Mouse (Mus musculus) hematopoietic stem cell, adult 5-6 weeks (primary cell): ENCODE data around the gene Ptprf. TPM values are rescaled to one million over a fixed set of nuclear protein-coding genes. Genes with fewer than 3 reads are reported as not detected.

Experiments used
- ATAC-seq, 2 experiments: fragments of 125-278 bp in 1 of 2; replicated peaks in 1 of 2; 2 replicates each; pipeline ENCODE4 v1.8.0; 2016 to 2017; ENCODE audit warnings: inconsistent platforms in 2 of 2, mild to moderate bottlenecking in 2 of 2, moderate number of reproducible peaks in 2 of 2, low read depth in 1 of 2, moderate TSS enrichment in 1 of 2; ENCODE audit not compliant: low FRiP score in 2 of 2, poor library complexity in 2 of 2, severe bottlenecking in 2 of 2, insufficient read depth in 1 of 2, low TSS enrichment in 1 of 2
- total RNA-seq: library from RNA; stranded (forward); fragments of 172-1452, 232-1000 nt; gene quantifications from 2 replicates; pipeline ENCODE4 v1.2.3, GENCODE M21; 2017

Gene Ptprf
- total RNA-seq, 1 experiment from 2014 or later: 0.60 TPM

DNA sequence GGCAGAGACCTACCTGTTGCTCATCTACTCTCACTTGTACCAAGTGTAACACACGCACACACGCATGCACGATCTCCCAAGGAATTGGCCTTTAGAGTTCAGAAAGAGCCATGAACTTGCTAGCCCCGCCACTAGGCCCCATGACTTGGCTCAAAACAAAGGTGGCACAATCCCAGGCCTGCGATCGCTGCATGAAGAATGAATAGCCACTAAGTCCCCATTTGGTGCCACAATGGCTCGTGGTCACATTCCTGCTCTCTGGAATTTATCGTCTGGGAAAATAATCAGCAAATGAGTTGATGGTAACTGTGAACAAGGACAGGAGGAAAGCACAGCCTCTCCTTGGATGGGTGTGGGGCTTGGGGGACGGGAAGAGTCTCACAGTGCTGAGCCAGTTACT is 54.3 kb downstream of the Ptprf start:
- no peak for ATAC-seq

DNA sequence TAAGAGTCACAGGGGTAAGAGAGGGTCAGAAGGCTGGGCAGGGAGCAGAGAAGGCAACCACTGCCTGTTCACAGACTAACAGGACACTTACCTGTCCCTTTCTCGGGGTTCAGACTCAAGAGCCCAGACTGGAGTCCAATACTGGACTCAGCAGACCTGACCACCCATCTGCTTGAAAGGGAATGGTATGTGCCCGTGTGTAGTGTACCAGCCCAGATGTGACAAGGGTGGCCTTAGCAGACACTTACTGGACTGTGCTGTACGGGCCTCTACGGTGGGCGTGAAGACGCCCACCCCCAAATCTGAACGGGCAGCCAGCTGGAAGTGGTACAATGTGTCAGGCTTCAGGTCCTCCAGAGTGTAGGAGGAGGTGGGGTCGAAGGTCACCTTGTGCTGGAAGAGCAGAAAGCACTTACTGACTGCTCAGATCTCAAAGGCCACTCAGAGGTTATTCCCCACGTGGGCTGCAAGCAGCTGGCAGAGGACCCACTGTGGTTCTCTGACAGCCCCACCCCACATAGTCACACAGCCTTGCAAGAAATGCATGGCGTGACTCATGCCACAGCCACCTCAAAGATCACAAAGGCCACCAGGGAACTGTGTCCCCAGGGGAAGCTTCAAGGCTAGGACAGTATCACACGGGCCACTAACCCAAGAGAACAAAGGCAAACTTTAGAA is 56.4 kb downstream of the Ptprf start:
- ATAC-seq: no peak

DNA sequence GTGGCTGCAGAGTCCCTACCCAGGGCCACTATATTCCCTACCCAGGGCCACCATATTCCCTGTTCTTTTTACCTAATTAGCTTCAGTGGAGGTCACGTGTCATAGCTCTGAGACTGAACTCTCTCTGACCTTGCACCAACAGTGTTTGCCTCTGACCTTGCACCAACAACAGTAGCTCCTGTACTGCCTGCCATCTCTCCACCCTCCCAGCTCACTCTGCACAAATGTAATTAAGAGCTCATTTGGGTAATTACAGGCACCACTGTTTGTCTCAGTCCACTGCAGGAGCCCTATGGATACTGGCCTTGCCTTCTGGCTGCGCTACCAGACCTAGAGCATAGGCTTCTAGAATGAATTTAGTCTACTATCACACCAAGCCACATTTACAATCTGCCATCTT is 57.3 kb downstream of the Ptprf start:
- ATAC-seq: no peak

DNA sequence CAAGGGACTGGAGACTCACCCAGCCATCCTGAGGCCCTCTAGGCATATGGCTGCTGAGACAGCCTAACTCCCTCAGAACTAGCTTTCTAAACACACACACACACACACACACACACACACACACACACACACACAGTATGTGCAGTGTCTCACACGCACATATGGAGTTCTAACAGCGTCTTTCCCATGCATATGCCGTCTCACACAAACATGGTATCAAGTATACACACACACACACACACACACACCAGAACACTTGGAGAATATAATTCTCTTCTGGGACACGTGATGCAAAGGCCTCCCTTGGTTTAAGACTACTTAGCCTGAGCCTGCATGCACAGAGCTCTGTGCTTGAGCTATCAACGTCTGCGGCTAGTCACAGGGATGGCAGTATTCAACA is 59.3 kb downstream of the Ptprf start:
- no peak for ATAC-seq

DNA sequence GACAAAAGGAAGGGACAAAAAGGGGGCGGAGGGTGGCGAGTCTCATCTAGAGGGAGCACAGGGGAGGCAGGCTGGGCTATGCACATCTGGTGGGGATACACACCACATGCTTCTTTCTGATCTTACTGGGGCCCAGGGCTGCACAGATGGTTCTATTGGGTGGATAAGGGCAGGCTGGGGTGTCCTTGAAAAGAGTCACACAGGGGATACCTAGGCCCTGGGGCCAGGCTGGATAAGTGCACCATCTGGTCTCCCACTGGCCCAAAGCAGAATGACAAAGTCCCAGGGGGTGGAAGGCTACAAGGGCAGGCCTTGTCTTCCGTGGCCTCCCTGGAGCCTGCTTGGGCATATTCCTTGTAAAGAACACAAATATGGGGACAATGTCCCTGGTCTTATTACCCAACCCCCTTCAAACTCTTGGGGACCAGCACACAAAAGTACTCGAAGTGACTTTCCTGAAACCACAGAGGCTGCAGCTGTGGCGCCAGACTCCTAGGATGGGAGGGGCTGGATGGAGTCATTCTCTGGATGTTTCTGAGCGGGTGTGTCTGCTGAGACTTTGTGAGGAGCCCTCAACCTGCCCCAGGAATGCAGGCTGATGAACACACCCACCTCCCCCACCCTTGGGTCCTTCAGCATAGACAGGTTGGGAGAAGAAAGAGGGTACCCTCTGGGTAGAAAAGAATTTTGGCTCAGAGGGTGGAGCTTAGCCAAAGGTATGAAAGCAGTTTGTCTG is 62.0 kb downstream of the Ptprf start:
- ATAC-seq: no peak

DNA sequence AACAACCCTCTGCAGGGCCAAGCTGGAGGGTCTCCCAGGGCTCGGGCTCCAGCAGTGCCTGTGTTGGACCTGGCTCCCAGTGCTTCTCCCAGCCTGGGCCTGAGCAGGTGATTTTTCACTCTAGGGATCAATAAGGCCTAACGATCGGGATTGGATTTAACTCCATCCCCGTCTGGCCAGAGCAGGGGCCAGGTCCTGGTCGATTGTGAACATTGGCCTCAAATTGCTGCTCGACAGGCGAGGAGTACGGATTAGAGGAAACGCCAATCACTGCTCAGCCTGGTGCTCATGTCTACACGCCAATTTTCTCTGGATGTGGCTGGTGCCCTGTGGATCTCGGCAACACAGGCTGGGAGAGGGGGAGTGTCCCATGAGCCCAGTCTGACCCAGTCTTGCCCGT is 63.8 kb downstream of the Ptprf start:
- no peak for ATAC-seq

DNA sequence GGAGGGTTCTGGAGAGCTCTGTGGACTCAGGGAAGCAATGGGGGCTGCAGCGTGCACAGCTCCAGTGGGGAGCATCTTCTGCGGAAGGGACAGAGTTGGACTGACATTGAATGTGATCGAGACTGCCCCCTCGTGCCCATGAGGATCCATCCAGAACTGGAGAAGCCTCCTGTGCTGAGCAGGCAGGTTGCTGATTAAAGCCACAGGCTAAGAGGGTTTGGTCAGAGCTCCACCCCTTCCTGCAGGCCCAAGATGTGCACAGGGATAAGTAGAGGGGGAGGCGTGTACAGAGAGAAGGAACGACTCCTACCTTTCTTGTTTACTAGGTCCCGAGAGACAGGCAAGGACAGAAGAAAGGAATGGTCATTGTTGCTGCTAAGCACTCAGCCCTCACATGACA is 69.9 kb downstream of the Ptprf start:
- no peak for ATAC-seq

DNA sequence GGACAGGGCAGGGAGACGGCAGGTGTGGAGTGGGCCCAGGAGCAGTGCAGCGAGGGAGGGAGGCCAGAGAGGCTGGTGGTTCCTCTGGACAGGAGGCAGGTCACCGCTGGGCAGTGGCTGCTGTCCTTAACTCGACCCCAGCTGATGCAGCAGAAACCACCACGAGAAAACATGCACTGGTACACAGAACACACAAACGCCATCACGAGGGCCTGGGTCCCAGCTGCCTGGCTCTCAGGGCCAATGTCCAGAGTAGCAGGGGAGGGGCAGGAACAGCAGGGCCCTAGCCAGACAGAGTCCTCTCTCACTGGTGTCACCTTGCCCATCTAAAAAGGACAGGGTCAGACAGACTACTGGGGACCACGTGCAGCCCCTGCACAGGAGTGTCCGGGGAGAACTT is 70.4 kb downstream of the Ptprf start:
- ATAC-seq: no peak

DNA sequence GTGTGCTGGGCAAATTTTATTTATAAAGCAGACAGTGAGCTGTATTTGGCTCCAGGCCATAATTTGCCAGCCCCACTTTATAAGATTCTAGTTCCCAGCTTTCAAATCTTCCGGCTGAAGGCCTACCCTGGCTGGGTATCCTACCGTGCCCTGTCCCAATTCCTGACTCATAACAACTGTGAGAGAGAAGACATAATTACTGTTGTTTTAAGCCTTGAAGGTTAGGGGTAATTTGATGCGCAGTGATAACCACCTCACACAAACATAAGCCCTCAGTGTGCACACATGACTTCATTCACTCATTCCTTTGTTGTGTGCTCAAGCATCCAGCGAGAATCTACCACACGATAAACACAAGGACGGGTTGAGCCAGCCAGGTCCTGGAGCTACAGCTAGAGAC is 71.7 kb downstream of the Ptprf start:
- ATAC-seq: no peak

DNA sequence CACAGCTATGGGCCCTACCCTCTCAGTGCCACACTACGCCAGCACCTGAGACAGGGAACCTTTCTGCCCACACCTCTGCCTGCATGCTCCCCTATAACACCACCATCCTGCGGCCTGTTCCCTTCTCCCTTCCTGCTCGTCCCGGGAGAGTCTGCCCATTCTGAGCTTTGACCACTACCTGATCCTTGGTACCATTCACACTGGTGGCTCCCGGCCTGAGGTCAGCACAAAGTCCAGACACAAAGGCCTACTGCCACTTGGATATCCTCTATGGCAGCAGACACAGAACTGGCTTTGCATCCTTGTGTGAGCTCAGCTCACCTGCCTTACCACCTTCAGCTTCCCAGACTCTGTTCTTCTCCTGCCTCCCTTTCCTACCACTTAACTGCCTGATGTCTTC is 72.7 kb downstream of the Ptprf start:
- ATAC-seq: no peak

DNA sequence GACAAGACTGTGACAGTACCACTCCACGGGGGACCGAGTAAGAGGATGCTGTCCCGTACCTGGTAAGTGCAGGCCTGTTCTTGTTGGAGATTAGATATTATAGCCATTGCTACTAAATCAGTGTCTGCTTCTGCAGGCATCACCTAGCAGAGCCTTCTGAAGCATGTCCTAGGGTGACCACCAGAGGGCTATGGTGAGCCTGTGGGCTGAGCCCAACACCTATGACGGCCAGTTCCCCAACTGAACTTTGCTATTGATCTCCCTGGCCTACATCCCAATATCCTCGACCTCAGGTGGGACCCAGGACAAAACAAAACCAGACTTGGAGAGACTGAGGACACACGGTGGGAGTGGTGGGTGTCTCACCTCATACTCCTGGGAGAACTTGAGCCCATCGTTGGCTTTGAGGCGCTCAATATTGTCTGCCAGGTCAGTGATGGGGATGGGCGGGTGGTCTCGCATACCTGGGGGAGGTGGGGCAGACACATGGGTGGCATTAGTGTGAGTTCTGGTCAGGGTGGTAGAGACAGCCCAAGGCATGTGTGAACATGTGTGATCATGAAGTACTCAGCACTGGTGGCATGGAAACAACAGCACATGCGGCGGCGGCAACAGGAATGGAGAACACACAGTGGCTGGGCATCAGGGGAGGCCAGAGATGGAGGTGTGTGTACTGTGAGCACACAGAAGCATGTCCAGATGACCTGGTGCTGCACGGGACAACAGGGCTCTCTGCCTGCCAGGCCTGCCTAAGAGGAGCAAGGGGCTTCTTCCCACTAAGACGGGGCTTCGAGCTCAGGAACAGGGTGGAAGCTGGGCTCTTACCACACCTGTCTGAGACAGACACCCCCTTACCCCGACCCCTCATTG is 74.2 kb downstream of the Ptprf start:
- ATAC-seq: peak; percentile 73 to 77

DNA sequence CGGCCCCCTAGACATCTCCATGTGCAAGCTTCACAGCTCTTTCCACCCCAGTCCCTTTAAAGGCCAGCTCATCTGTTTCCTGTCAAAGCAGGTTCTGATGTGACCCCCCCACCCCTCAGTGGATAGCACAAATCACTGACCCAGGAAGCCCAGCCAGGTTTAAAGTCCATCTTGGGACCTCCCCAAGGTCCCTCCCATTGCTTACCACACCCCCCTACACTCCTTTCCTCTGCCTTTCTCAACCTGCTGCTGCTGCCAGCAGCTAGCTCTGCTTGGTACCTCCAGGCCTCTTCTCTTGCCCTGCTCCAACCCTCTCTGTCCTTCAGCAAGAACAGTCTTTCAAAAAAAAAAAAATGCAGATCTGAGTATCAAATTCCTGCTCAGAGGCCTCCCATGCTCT is 76.3 kb downstream of the Ptprf start:
- ATAC-seq: no peak

DNA sequence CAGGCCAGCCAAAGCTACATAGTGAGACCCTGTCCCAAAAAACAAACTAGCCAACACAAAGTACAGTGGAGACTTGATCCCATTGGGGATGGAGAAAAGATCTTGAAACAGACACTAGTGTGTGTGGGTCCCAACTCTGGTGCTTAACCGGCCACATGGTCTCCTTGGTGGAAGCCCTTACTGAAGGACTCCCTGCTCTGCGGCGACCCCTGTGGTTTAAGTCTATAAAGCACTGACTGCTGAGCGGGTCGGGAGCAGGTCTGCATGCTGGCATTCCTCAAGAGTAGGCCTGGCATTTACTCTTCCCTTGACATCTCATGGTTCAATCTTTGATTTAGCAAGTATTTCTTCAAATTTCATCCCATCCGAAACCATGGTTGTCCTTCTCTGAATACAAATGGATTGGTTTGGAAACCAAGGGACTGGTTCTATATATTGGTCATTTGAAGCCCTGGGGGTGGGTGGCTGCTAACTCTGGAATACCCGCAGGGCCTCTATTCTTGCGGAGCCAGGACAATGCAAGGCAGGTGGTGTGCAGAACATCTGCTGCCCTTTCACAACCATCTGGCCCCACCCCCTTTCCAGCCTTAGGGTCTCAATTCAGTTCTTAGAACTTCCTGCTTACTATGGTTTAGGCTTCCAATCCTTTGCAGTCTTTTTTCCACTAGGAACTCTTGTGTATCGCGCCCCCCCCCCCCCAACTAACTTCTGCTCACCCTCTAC is 84.1 kb downstream of the Ptprf start:
- no peak for ATAC-seq

DNA sequence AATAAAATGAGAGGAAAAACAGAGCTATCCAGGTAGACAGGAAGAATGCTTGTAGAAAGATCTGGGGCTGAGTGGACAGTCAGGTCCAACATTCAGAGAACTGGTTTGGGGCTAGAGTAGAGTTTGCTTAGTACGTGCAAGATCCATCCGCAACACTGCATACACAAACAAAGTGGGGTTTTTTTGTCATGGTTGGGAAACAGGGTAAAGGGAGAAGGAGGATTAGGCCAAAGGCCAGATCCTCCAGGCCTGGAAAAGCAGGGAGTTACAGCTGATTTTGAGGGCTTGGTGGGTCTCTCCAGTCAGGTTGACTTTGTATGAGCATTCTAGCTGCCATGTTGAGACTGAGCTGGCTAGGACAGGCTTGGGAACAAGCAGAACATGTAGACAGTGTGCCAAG is 85.3 kb downstream of the Ptprf start:
- no peak for ATAC-seq

DNA sequence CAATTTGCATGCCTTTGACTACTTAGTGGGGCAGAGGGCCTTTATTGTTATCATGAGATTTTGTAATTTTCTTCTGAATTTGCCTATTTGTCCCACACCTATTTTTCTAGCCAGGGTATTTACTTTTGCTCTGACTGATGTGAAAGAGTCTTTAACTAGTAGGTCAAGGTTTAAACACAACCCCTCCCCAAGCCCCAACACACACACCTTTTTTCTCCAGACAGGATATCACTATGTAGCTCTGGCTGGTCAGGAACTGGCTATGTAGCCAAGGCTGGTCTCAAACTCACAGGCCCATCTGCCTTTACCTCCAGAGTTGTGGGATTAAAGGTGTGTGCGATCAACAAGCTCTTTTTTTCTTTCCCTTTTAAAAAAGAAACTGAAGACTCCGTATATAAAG is 92.1 kb downstream of the Ptprf start:
- no peak for ATAC-seq

DNA sequence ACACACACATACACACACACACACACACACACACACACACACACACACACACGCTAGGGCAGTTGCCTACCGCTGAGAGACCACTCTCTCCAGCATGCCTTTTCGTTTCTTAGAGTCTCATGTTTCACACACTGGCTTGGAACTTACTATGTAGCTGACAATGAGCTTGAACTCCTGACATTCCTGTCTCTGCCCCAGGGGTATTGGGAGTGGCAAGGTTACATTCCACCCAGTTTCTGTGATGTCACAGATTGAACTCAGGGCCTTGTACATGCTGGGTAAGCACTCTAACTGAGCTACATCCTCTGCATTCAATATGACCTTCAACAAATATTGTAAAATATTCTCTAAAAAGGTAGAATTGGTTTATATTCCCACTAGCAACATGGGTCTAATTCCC is 92.6 kb downstream of the Ptprf start:
- no peak for ATAC-seq

DNA sequence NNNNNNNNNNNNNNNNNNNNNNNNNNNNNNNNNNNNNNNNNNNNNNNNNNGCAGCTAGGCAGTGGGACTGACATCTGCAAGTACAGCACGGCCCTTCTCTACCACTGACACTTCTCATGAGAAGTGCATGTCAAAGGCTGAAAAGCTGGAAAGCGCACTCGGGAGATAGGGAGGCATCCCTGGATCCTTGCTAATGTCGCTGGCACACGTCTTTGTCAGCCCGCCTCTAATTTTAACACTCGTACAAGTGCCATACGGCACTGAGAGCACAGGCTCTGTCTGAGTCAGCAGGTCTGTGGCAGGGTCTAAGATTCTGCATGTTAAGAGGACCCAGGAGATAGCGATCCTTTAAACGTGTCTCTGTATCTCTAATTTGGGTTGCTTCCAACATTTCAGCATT is 95.0 kb downstream of the Ptprf start:
- no peak for ATAC-seq
